Mouse (Mus musculus): ENCODE measurements around the gene Bicdl1. TPM values are rescaled to one million over a fixed set of nuclear protein-coding genes. Genes with fewer than 3 reads are reported as not detected.

Bicdl1 gene
- polyA plus RNA-seq (2014; fragmentation: Illumina TruSeq; extraction: RNeasy Lipid Tissue Mini Kit (QIAGEN cat#74804); ENCODE audit: low read depth, low replicate concordance) = 0.24 TPM

DNA sequence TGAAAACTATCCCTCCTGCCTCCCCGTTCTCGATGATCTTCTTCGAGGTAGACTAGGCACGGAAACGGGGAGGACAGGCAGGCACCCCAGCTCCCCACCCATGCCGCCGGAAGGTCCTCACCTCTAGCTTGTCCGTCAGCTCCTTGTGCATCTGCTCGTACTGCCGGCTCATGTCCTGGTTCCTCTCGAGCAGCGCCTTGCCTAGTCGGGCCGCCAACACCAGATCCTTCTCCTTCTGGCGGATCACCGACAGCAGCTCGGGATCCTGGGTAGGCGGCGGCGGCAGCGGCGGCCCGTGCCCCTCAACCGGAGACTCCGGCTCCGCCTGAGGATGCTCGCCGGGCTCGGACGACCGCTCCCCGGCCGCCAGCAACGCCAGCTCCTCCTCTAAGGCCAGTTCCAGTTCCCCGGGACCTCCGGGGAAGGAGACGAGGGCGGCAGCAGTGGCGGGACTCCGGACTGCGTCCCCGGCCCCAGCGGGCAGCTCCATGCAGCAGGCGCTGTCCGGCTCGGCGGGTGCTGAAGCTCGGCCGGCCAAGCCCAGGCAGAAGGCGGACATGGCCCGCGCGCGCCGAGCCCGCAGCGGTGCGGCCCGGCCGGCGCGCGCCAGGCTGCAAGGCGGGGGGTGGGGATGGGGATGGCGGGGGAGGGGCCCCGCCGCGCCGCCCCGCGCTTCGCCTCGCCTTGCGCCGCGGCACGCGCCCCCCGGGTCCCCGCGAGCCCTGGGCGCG lies at the start of gene Bicdl1:
Bicdl1 (minus strand) TSS at position 621 of the 731 bp plus-strand sequence.

GRCm38 (mm10) chr5:115631505-115632357 lies 99.7 kb downstream of the Bicdl1 start, which contains the start of gene Rab35:
Gene Rab35 (plus strand): TSS chr5:115631908.

Other genes starting within 250 kb of the Bicdl1 start
- 11.3 TPM for gene Sirt4, start 246.9 kb downstream of the Bicdl1 start, polyA plus RNA-seq (2014; fragmentation: Illumina TruSeq; extraction: RNeasy Lipid Tissue Mini Kit (QIAGEN cat#74804); ENCODE audit: low read depth, low replicate concordance)
- 5.9 TPM for gene Pxn, start 224.9 kb downstream of the Bicdl1 start, polyA plus RNA-seq (2014; fragmentation: Illumina TruSeq; extraction: RNeasy Lipid Tissue Mini Kit (QIAGEN cat#74804); ENCODE audit: low read depth, low replicate concordance)
- 31.0 TPM for gene Rplp0, start 172.2 kb downstream of the Bicdl1 start, polyA plus RNA-seq (2014; fragmentation: Illumina TruSeq; extraction: RNeasy Lipid Tissue Mini Kit (QIAGEN cat#74804); ENCODE audit: low read depth, low replicate concordance)
- 1.6 TPM for gene Gcn1l1, start 166.4 kb downstream of the Bicdl1 start, polyA plus RNA-seq (2014; fragmentation: Illumina TruSeq; extraction: RNeasy Lipid Tissue Mini Kit (QIAGEN cat#74804); ENCODE audit: low read depth, low replicate concordance)
- gene Rab35, start 99.7 kb downstream of the Bicdl1 start, polyA plus RNA-seq (2014; fragmentation: Illumina TruSeq; extraction: RNeasy Lipid Tissue Mini Kit (QIAGEN cat#74804); ENCODE audit: low read depth, low replicate concordance) = 5.1 TPM
- gene Cit, start 113.7 kb upstream of the Bicdl1 start, polyA plus RNA-seq (2014; fragmentation: Illumina TruSeq; extraction: RNeasy Lipid Tissue Mini Kit (QIAGEN cat#74804); ENCODE audit: low read depth, low replicate concordance) = 0.50 TPM